Mouse (Mus musculus): Measurements from ENCODE around the gene Tmem59l.

GRCm38 (mm10) chr8:70527111-70527511, 40.0 kb upstream of the Tmem59l start:
- no peak for TF ChIP-seq CTCF (IDR thresholded peaks at IDR 0.05; ENCODE audit: borderline replicate concordance, insufficient read depth, low read depth, low read length)
- TF ChIP-seq POLR2A (IDR thresholded peaks at IDR 0.05; ENCODE audit: borderline replicate concordance, insufficient read depth, low read length), result no peak

Measured in cerebellum, adult 2 months (tissue).